13 mouse cellular contexts compared by ENCODE assay signal in the genomic region with DNA sequence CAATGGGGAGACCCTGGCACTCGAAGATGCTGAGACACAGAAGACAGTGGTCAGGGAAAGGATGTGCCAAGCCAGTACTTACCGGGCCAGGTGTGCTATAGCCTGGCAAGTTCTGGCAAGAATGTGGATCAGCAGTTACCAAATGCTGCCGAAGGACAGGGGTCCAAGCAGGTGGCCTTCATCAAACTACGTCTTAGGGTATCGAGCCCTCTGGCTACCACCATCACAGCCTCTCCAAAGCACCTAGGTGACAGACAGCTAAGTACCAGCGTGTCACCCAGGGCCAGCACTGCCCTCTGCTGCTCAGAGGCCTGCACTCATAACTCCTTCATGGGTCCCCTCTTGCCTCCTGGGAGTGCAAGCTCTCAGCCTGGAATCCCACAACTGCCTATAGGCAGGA. TPM values are rescaled to one million over a fixed set of nuclear protein-coding genes. Genes with fewer than 3 reads are reported as not detected.
DNase-seq lines count a peak whose midpoint lies in the region; ATAC-seq and TF ChIP-seq lines count a peak whose summit lies in the region.
"Had no signal": no experiment of that assay in that cellular context is flagged by ENCODE, and none has a peak within 500 bp of the region (broad histone marks: within the 10 kb centered on the region; RNA-seq: fewer than 3 reads in every experiment).

No protein-coding gene starts in this region.

- H3K36me3 ChIP-seq in kidney, postnatal 0 days (ENCODE audit: insufficient read depth, low read length), result peaks cover 6% of the 10 kb centered on the region; the same call in 1 of the 2 replicates
- H3K36me3 ChIP-seq in kidney, adult 2 months (ENCODE audit: control insufficient read depth, insufficient read depth, low read length), result no peaks in the 10 kb centered on the region
- H3K36me3 ChIP-seq in limb, embryonic 10.5 days, result peaks cover 15% of the 10 kb centered on the region; the same call in 1 of the 2 replicates

- H3K4me2 ChIP-seq in kidney, postnatal 0 days (ENCODE audit: low read length), result no peak overlapping the region
- H3K4me2 ChIP-seq: hindbrain, embryonic 15.5 days; limb, embryonic 12.5 days; midbrain, embryonic 11.5 days had no signal

- WGBS in kidney, postnatal 0 days, result 87% methylated on average over 6 of the region's 6 CpGs
- WGBS in kidney, adult 2 months, result 88% methylated on average over 6 of the region's 6 CpGs
- 91% methylated on average over 6 of the region's 6 CpGs for WGBS in limb, embryonic 10.5 days

- TF ChIP-seq POLR2A in kidney, adult 2 months (IDR thresholded peaks at IDR 0.05; ENCODE audit: low read depth, low read length), result no peak

- DNase-seq in kidney, postnatal 0 days (ENCODE audit: low spot score), result no peak
- no peak for DNase-seq in kidney, adult 2 months
- DNase-seq in thymus, postnatal 36 days, result peak; percentile 22 to 33
- no peak for DNase-seq in thymus, adult 18-20 months
- peak; percentile 55 to 57 for DNase-seq in cerebellum, postnatal 25 days
- no peak for DNase-seq in limb, embryonic 10.5 days (ENCODE audit: low spot score)
- no peak for DNase-seq in left cerebral cortex, adult 8-10 months (ENCODE audit: low spot score in 2 of 2)

- no peaks in the 10 kb centered on the region for H3K4me1 ChIP-seq in kidney, postnatal 0 days (replicated peaks; ENCODE audit: insufficient read depth, low read length)
- no peaks in the 10 kb centered on the region for H3K4me1 ChIP-seq in kidney, adult 2 months (ENCODE audit: control insufficient read depth, insufficient read depth, low read length)
- peaks cover 7% of the 10 kb centered on the region for H3K4me1 ChIP-seq in limb, embryonic 10.5 days
- H3K4me1 ChIP-seq: hindbrain, embryonic 15.5 days; limb, embryonic 12.5 days had no signal

- ATAC-seq in kidney, postnatal 0 days (replicated peaks; ENCODE audit: low FRiP score, low read depth), result no peak

- no peak overlapping the region for H3K27ac ChIP-seq in kidney, postnatal 0 days
- no peak overlapping the region for H3K27ac ChIP-seq in kidney, adult 2 months (ENCODE audit: insufficient read depth, low read depth, low read length)
- H3K27ac ChIP-seq in limb, embryonic 10.5 days, result no peak overlapping the region
- H3K27ac ChIP-seq: heart, embryonic 10.5 days; hindbrain, embryonic 15.5 days; limb, embryonic 12.5 days had no signal

- TF ChIP-seq CTCF in kidney, postnatal 0 days (IDR thresholded peaks at IDR 0.05; ENCODE audit: low read depth), result peak; percentile 18; the same call in 1 of the 2 replicates
- no peak for TF ChIP-seq CTCF in kidney, adult 2 months (conservative IDR thresholded peaks at IDR 0.05; ENCODE audit: insufficient read depth, insufficient read length, low read depth, low read length)

- H3K27me3 ChIP-seq in kidney, postnatal 0 days (ENCODE audit: insufficient read depth, low read length), result no peaks in the 10 kb centered on the region
- H3K27me3 ChIP-seq in kidney, adult 2 months (replicated peaks; ENCODE audit: control insufficient read depth, insufficient read depth, low read length), result no peaks in the 10 kb centered on the region
- H3K27me3 ChIP-seq in limb, embryonic 10.5 days (ENCODE audit: low read depth, poor library complexity, severe bottlenecking), result no peaks in the 10 kb centered on the region
- H3K27me3 ChIP-seq: hindbrain, embryonic 15.5 days; limb, embryonic 12.5 days had no signal

- H3K4me3 ChIP-seq in kidney, postnatal 0 days (replicated peaks; ENCODE audit: low read depth, low read length), result no peak overlapping the region
- no peak overlapping the region for H3K4me3 ChIP-seq in kidney, adult 2 months (ENCODE audit: insufficient read depth, low read depth, low read length)
- no peak overlapping the region for H3K4me3 ChIP-seq in limb, embryonic 10.5 days
- H3K4me3 ChIP-seq: heart, embryonic 10.5 days; hindbrain, embryonic 15.5 days; limb, embryonic 12.5 days had no signal

- H3K9ac ChIP-seq in kidney, postnatal 0 days (ENCODE audit: low read depth, low read length), result no peak overlapping the region
- H3K9ac ChIP-seq: hindbrain, embryonic 15.5 days; limb, embryonic 12.5 days had no signal

- no peaks in the 10 kb centered on the region for H3K9me3 ChIP-seq in kidney, postnatal 0 days (replicated peaks; ENCODE audit: low read length)
- H3K9me3 ChIP-seq in limb, embryonic 10.5 days (replicated peaks), result no peaks in the 10 kb centered on the region
- H3K9me3 ChIP-seq: heart, embryonic 10.5 days; hindbrain, embryonic 15.5 days; limb, embryonic 12.5 days had no signal

RNA-seq across cellular contexts. Expression of gene 1700029H14Rik, which starts 33.6 kb away (rescaled TPM):
- not detected in 2 replicates for polyA plus RNA-seq in kidney, postnatal 0 days (2015; fragmentation: Nextera tagmentation; extraction: Ambion mirVana)
- polyA plus RNA-seq in kidney, adult 2 months (2012; rRNA removed), result not detected in 2 replicates
- not detected in 2 replicates for polyA plus RNA-seq in limb, embryonic 10.5 days (2016; fragmentation: Nextera tagmentation; extraction: Ambion mirVana)
- total RNA-seq in left cerebral cortex, adult 8-10 months (2022), result not detected
- total RNA-seq: common myeloid progenitor, adult 5-6 weeks; layer of hippocampus, adult 18-20 months had no signal
- polyA plus RNA-seq: heart, embryonic 10.5 days; hindbrain, embryonic 15.5 days; limb, embryonic 12.5 days; midbrain, embryonic 11.5 days had no signal

Comparison
In these comparisons a context has a peak if more than half of its experiments do, and no peak if none do; other contexts are left out.
1. DNase-seq: peak in thymus, postnatal 36 days (2 of 2) and cerebellum, postnatal 25 days (2 of 2); none in kidney, postnatal 0 days (single experiment), kidney, adult 2 months (single experiment), thymus, adult 18-20 months (0 of 2), limb, embryonic 10.5 days (single experiment) and left cerebral cortex, adult 8-10 months (0 of 2).